Mouse (Mus musculus): ENCODE measurements at regions not wholly inside any gene's neighbourhood (a gene's known extent, or its start where the extent isn't known, plus 50 kb on each side); places are given as distances from the start of the nearest gene placed in this dataset.
"Not testable (repeated sequence)": the region's sequence is repeated elsewhere in the genome, so short reads cannot be mapped to it uniquely, and the experiment has no call there.

- H3K36me3 ChIP-seq (ENCODE audit: insufficient read depth, low read length): 0 out of 2 replicates have a peak, but pooled peaks cover 5% of the 10 kb centered on the region
- no peak overlapping the region for H3K4me3 ChIP-seq (replicated peaks; ENCODE audit: low read length)
- TF ChIP-seq POU5F1 (IDR thresholded peaks at IDR 0.05; ENCODE audit: borderline replicate concordance, low read length): no peak
- peak; percentile 19; the same call in 1 of the 2 replicates for TF ChIP-seq NANOG (IDR thresholded peaks at IDR 0.05; ENCODE audit: borderline replicate concordance, low read length)
- peaks cover 30% of the 10 kb centered on the region for H3K9me3 ChIP-seq (ENCODE audit: low read length)
- peaks cover 6% of the 10 kb centered on the region for H3K4me1 ChIP-seq (replicated peaks; ENCODE audit: low read depth, low read length)
- H3K27me3 ChIP-seq (ENCODE audit: insufficient read depth, low read length): no peaks in the 10 kb centered on the region
Measured at GRCm38 (mm10) chr16:53659363-53659762, 1205.5 kb upstream of the Alcam start.

- H3K4me1 ChIP-seq (replicated peaks; ENCODE audit: low read depth, low read length): no peaks in the 10 kb centered on the region
- no peaks in the 10 kb centered on the region for H3K9me3 ChIP-seq (ENCODE audit: low read length)
- H3K4me3 ChIP-seq (replicated peaks; ENCODE audit: low read length): no peak overlapping the region
- TF ChIP-seq POU5F1 (IDR thresholded peaks at IDR 0.05; ENCODE audit: borderline replicate concordance, low read length) (no peak), CTCF (conservative IDR thresholded peaks at IDR 0.05; ENCODE audit: low read length) (no peak), NANOG (IDR thresholded peaks at IDR 0.05; ENCODE audit: borderline replicate concordance, low read length) (no peak)
- no peaks in the 10 kb centered on the region for H3K27me3 ChIP-seq (ENCODE audit: insufficient read depth, low read length)
- no peaks in the 10 kb centered on the region for H3K36me3 ChIP-seq (ENCODE audit: insufficient read depth, low read length)
Measured at GRCm38 (mm10) chr16:53638131-53638530, 1184.3 kb upstream of the Alcam start.

DNA sequence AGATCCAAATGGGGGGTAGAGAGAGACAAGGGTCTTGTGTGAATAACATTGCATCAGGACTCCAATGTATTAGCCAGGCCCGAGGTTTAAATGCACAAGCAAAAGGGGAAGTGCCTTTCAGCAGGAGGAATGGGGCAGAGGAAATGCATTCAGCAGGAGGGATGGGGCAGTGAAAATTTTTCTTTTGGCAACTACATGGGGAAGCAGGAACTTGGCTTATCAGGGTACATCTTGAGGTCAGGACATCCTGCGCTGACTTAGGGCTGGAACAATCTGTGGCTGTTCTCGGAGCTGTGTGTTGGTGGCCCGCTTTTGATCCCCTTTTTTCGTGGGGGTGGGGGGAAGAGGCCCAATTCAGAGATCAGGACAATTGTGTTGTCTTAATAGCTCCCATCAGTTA is 1147.8 kb upstream of the Alcam start:
- not testable (repeated sequence) for H3K4me3 ChIP-seq (replicated peaks; ENCODE audit: low read length); H3K4me1 ChIP-seq (replicated peaks; ENCODE audit: low read depth, low read length); H3K36me3 ChIP-seq (ENCODE audit: insufficient read depth, low read length); H3K27me3 ChIP-seq (ENCODE audit: insufficient read depth, low read length)
- H3K9me3 ChIP-seq (ENCODE audit: low read length): peaks cover 16% of the 10 kb centered on the region

DNA sequence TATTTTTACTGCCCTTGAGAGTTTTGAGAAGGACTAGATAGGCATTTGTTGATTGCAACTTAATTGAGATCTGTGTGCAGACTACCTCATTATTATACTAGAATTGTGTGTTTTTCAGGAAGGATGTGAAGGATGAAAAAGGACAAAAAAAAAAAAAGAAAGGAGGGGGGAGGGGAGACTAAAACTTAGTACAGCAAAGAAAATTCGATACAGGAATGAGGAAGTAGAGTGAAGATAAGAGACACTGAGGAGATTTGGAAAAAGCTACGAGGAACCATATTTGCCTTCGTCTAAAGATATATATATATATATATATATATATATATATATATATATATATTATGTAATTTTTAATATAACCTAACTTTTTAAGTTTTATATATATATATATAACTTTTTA is 1144.3 kb upstream of the Alcam start:
- TF ChIP-seq NANOG (IDR thresholded peaks at IDR 0.05; ENCODE audit: borderline replicate concordance, low read length) (no peak), CTCF (conservative IDR thresholded peaks at IDR 0.05; ENCODE audit: low read length) (no peak)
- Histone ChIP-seq H3K9me3 (ENCODE audit: low read length) (no peaks in the 10 kb centered on the region), H3K4me1 (replicated peaks; ENCODE audit: low read depth, low read length) (no peaks in the 10 kb centered on the region), H3K27me3 (ENCODE audit: insufficient read depth, low read length) (no peaks in the 10 kb centered on the region), H3K36me3 (ENCODE audit: insufficient read depth, low read length) (no peaks in the 10 kb centered on the region), H3K4me3 (replicated peaks; ENCODE audit: low read length) (no peak overlapping the region)

DNA sequence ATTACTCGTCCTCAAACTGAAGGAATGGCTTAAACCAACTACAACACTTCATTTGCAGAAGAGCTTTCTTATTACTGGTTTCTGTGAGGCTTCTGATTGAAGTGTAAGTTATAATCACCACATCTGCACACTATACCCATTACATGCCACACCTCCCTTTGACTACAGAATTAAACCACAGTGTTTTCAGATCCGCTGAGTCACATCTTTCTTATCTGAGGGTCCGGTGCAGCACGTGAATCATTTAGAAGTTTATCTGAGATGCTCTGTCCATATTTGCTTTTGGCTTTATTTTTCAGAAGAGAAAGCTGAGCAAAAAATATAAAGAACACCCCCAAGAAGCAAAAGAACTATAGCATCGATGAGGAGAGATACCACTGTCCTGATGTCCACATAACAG is 1111.8 kb upstream of the Alcam start:
- Histone ChIP-seq H3K9me3 (ENCODE audit: low read length) (peaks cover 11% of the 10 kb centered on the region), H3K4me3 (replicated peaks; ENCODE audit: low read length) (no peak overlapping the region), H3K4me1 (replicated peaks; ENCODE audit: low read depth, low read length) (no peaks in the 10 kb centered on the region), H3K36me3 (ENCODE audit: insufficient read depth, low read length) (no peaks in the 10 kb centered on the region), H3K27me3 (ENCODE audit: insufficient read depth, low read length) (no peaks in the 10 kb centered on the region)
- TF ChIP-seq NANOG (IDR thresholded peaks at IDR 0.05; ENCODE audit: borderline replicate concordance, low read length) (no peak), CTCF (conservative IDR thresholded peaks at IDR 0.05; ENCODE audit: low read length) (no peak), POU5F1 (IDR thresholded peaks at IDR 0.05; ENCODE audit: borderline replicate concordance, low read length) (no peak)

Data from E14TG2a.4 (cell line).